Mouse (Mus musculus) T-helper 2 cell (primary cell): ENCODE data around the gene Ptpn9.

Experiments used
- in situ Hi-C: fragments of 300-600 bp; cut with MboI, MseI; formaldehyde crosslinking; loops from one replicate; pipeline ENCODE4 v1.15.1; 2025; ENCODE audit warnings: high pct_unique_total_duplicates

The Ptpn9 gene

GRCm38 (mm10) chr9:57013756-57014155, 19.0 kb downstream of the Ptpn9 start:
- in situ Hi-C loops: no loop called here

GRCm38 (mm10) chr9:57014766-57015165, 20.0 kb downstream of the Ptpn9 start:
- in situ Hi-C loops: no loop called here

GRCm38 (mm10) chr9:57017631-57018030, 22.9 kb downstream of the Ptpn9 start:
- in situ Hi-C loops: no loop called here

GRCm38 (mm10) chr9:57031756-57032155, 37.0 kb downstream of the Ptpn9 start:
- in situ Hi-C loops: no loop called here

- in situ Hi-C loops: no loop called here
These were observed 61.5 kb downstream of the Ptpn9 start for GRCm38 (mm10) chr9:57056237-57056636.

- in situ Hi-C loops: no loop called here
These were observed 69.4 kb downstream of the Ptpn9 start for GRCm38 (mm10) chr9:57064164-57064563.

GRCm38 (mm10) chr9:57068266-57068665, 73.5 kb downstream of the Ptpn9 start:
- in situ Hi-C loops: no loop called here

GRCm38 (mm10) chr9:57070262-57070661, 75.5 kb downstream of the Ptpn9 start:
- in situ Hi-C loops: loop anchor here (5.0 kb wide), 1 partner anchor 123 kb away; no protein-coding TSS in a partner anchor

GRCm38 (mm10) chr9:57070800-57071545, 76.2 kb downstream of the Ptpn9 start:
- in situ Hi-C loops: loop anchor here (5.0 kb wide), 1 partner anchor 124 kb away; no protein-coding TSS in a partner anchor

GRCm38 (mm10) chr9:57071801-57072351, 77.2 kb downstream of the Ptpn9 start, which contains the start of gene Sin3a:
Gene Sin3a, plus strand, starts transcription at chr9:57072040.
- in situ Hi-C loops: loop anchor here (5.0 kb wide), 1 partner anchor 125 kb away; no protein-coding TSS in a partner anchor

- in situ Hi-C loops: loop anchor here (5.0 kb wide), 1 partner anchor 125 kb away; no protein-coding TSS in a partner anchor
These were observed 77.8 kb downstream of the Ptpn9 start for GRCm38 (mm10) chr9:57072526-57072988.

- in situ Hi-C loops: loop anchor here (5.0 kb wide), 1 partner anchor 126 kb away; no protein-coding TSS in a partner anchor
These were observed 78.5 kb downstream of the Ptpn9 start for GRCm38 (mm10) chr9:57072989-57073789.

- in situ Hi-C loops: loop anchor here (5.0 kb wide), 1 partner anchor 126 kb away; no protein-coding TSS in a partner anchor
These were observed 79.0 kb downstream of the Ptpn9 start for GRCm38 (mm10) chr9:57073790-57074094.

- in situ Hi-C loops: loop anchor here (5.0 kb wide), 1 partner anchor 127 kb away; no protein-coding TSS in a partner anchor
These were observed 79.6 kb downstream of the Ptpn9 start for GRCm38 (mm10) chr9:57074171-57074821.

- in situ Hi-C loops: loop anchor here (5.0 kb wide), 1 partner anchor 128 kb away; no protein-coding TSS in a partner anchor
These were observed 80.3 kb downstream of the Ptpn9 start for GRCm38 (mm10) chr9:57074822-57075603.

GRCm38 (mm10) chr9:57075681-57076381, 81.1 kb downstream of the Ptpn9 start:
- in situ Hi-C loops: no loop called here

GRCm38 (mm10) chr9:57076701-57077660, 82.3 kb downstream of the Ptpn9 start:
- in situ Hi-C loops: no loop called here

- in situ Hi-C loops: no loop called here
These were observed 87.5 kb downstream of the Ptpn9 start for GRCm38 (mm10) chr9:57082236-57082635.
